Mouse (Mus musculus) midbrain, embryonic 13.5 days (tissue): Measurements from ENCODE around the gene Rps26. TPM values are rescaled to one million over a fixed set of nuclear protein-coding genes. Genes with fewer than 3 reads are reported as not detected.

Experiments used
- ATAC-seq: fragments of 200-750 bp; cut with Nextera tagmentation; 2 replicates; pipeline ENCODE4 v1.8.0; 2017; ENCODE audit warnings: mild to moderate bottlenecking, moderate TSS enrichment, moderate library complexity
- H3K27ac ChIP-seq: fragments of 300-500 bp; sonication (generic); 2 replicates; pipeline ENCODE4 v1.5.1; 2015; ENCODE audit warnings: inconsistent platforms, mild to moderate bottlenecking, moderate library complexity
- H3K27me3 ChIP-seq: fragments of 300-500 bp; sonication (generic); 2 replicates; pipeline ENCODE4 v1.6.1; 2015; ENCODE audit warnings: mild to moderate bottlenecking, inconsistent platforms
- H3K36me3 ChIP-seq: fragments of 300-500 bp; sonication (generic); 2 replicates; pipeline ENCODE4 v1.6.1; 2015; ENCODE audit warnings: mild to moderate bottlenecking, inconsistent platforms
- H3K4me1 ChIP-seq: fragments of 300-500 bp; sonication (generic); replicated peaks from 2 replicates; pipeline ENCODE4 v1.6.1; 2015; ENCODE audit warnings: inconsistent platforms
- H3K4me2 ChIP-seq: fragments of 300-500 bp; sonication (generic); replicated peaks from 2 replicates; pipeline ENCODE4 v1.6.1; 2015; ENCODE audit warnings: moderate library complexity, mild to moderate bottlenecking, inconsistent platforms
- H3K4me3 ChIP-seq: fragments of 300-500 bp; sonication (generic); replicated peaks from 2 replicates; pipeline ENCODE4 v1.5.1; 2015; ENCODE audit warnings: mild to moderate bottlenecking, inconsistent platforms
- H3K9ac ChIP-seq: fragments of 300-500 bp; sonication (generic); replicated peaks from 2 replicates; pipeline ENCODE4 v1.6.1; 2015; ENCODE audit warnings: mild to moderate bottlenecking, inconsistent platforms
- H3K9me3 ChIP-seq: fragments of 300-500 bp; sonication (generic); 2 replicates; pipeline ENCODE4 v1.6.1; 2016; ENCODE audit warnings: mild to moderate bottlenecking, inconsistent platforms
- WGBS: fragments of 180-500 bp; shearing (Covaris S2); methylation state at CpG from one replicate; pipeline ENCODE4 v1.1.7; 2015; 5-methylcytosine and 5-hydroxymethylcytosine counted together
- microRNA-seq: library from miRNA; unstranded; fragments of <30 nt; microRNA quantifications from one replicate; pipeline ENCODE4, GENCODE M21; 2016
- polyA plus RNA-seq: library from polyadenylated mRNA; unstranded; fragments of >200 nt; fragmentation: Nextera tagmentation; extraction: Ambion mirVana; gene quantifications from 2 replicates; pipeline ENCODE4 v1.2.1, GENCODE M21; 2015

Gene Rps26
- polyA plus RNA-seq, 1 experiment from 2014 or later: 461 TPM

DNA sequence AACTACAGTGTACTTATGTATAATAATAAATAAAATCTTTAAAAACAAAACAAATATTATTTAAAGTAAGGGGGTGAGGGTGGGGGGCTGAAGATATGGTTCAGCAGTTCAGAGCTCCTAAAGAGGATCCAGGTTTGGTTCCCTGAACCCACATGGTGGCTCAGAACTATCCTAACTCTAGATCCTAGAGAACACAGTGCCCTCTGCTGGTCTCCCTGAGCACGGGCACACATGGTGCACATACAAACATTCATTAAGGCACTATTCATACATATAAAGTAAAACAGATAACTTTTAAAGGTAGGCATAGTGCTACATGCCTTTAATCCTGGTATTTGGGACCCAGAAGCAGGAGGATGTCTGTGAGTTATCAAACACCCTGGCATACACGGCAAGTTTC lies 51.5 kb downstream of the Rps26 start:
- Histone ChIP-seq H3K4me1 (no peaks in the 10 kb centered on the region), H3K4me3 (no peak overlapping the region), H3K9ac (no peak overlapping the region), H3K4me2 (no peak overlapping the region), H3K27ac (no peak overlapping the region), H3K36me3 (no peaks in the 10 kb centered on the region), H3K9me3 (no peaks in the 10 kb centered on the region), H3K27me3 (no peaks in the 10 kb centered on the region)
- whole genome bisulfite sequencing: 98% methylated on average over 2 of the region's 2 CpGs
- ATAC-seq: no peak

Small RNA genes within 50 kb of the gene (microRNA-seq; reads per million reads assigned to microRNA genes)
- not detected for gene Mir6917

Other genes starting within 250 kb of the Rps26 start
- gene Ankrd52, start 249.6 kb downstream of the Rps26 start, polyA plus RNA-seq: 13.0 and 14.8 TPM in 2 replicates
- 0.18 and 0.22 TPM in 2 replicates for gene Slc39a5, start 225.5 kb downstream of the Rps26 start, polyA plus RNA-seq
- 142 and 153 TPM in 2 replicates for gene Nabp2, start 215.3 kb downstream of the Rps26 start, polyA plus RNA-seq
- gene Rnf41, start 215.1 kb downstream of the Rps26 start, polyA plus RNA-seq: 81.5 and 85.9 TPM in 2 replicates
- gene Smarcc2, start 167.5 kb downstream of the Rps26 start, polyA plus RNA-seq: 200 and 212 TPM in 2 replicates
- 836 and 885 TPM in 2 replicates for gene Myl6, start 132.6 kb downstream of the Rps26 start, polyA plus RNA-seq
- gene Myl6b, start 128.1 kb downstream of the Rps26 start, polyA plus RNA-seq: 3.4 and 4.3 TPM in 2 replicates
- gene Esyt1, start 100.9 kb downstream of the Rps26 start, polyA plus RNA-seq: 11.6 and 13.7 TPM in 2 replicates
- 23.3 and 24.2 TPM in 2 replicates for gene Zc3h10, start 79.0 kb downstream of the Rps26 start, polyA plus RNA-seq
- gene Rpl41, start 77.4 kb downstream of the Rps26 start, polyA plus RNA-seq: 2,545 and 2,595 TPM in 2 replicates
- 139 TPM in 2 replicates for gene Pa2g4, start 60.8 kb downstream of the Rps26 start, polyA plus RNA-seq
- 0.13 and 0.19 TPM in 2 replicates for gene Erbb3, start 37.1 kb downstream of the Rps26 start, polyA plus RNA-seq
- 16.5 and 17.0 TPM in 2 replicates for gene Ikzf4, start 19.2 kb upstream of the Rps26 start, polyA plus RNA-seq
- gene Suox, start 47.3 kb upstream of the Rps26 start, polyA plus RNA-seq: 13.0 and 13.7 TPM in 2 replicates
- 106 and 107 TPM in 2 replicates for gene Rab5b, start 69.5 kb upstream of the Rps26 start, polyA plus RNA-seq
- gene Pmel, start 77.4 kb upstream of the Rps26 start, polyA plus RNA-seq: 0.09 and 0.15 TPM in 2 replicates
- gene Cdk2, start 78.3 kb upstream of the Rps26 start, polyA plus RNA-seq: 36.2 TPM in 2 replicates
- gene Dgka, start 118.1 kb upstream of the Rps26 start, polyA plus RNA-seq: 5.0 TPM in 2 replicates
- 50.6 and 51.8 TPM in 2 replicates for gene Pym1, start 121.1 kb upstream of the Rps26 start, polyA plus RNA-seq
- 0.32 and 0.48 TPM in 2 replicates for gene Mmp19, start 164.2 kb upstream of the Rps26 start, polyA plus RNA-seq
- gene Dnajc14, start 177.3 kb upstream of the Rps26 start, polyA plus RNA-seq: 54.1 and 56.3 TPM in 2 replicates
- 17.4 and 17.5 TPM in 2 replicates for gene Tmem198b, start 177.6 kb upstream of the Rps26 start, polyA plus RNA-seq
- gene Sarnp, start 190.6 kb upstream of the Rps26 start, polyA plus RNA-seq: 203 and 209 TPM in 2 replicates
- 29.3 and 31.3 TPM in 2 replicates for gene Ormdl2, start 194.9 kb upstream of the Rps26 start, polyA plus RNA-seq